Mouse (Mus musculus) brown adipose tissue, adult 24 weeks (tissue): ENCODE data around the gene Mprip. TPM values are rescaled to one million over a fixed set of nuclear protein-coding genes. Genes with fewer than 3 reads are reported as not detected.
"Not testable (repeated sequence)": the region's sequence is repeated elsewhere in the genome, so short reads cannot be mapped to it uniquely, and the experiment has no call there.

Experiments used
- H3K27ac ChIP-seq: fragments of 200-500 bp; replicated peaks from 2 replicates; pipeline ENCODE4 v1.5.1; 2012; ENCODE audit warnings: low read depth, mild to moderate bottlenecking, low read length
- H3K4me1 ChIP-seq: fragments of 200-500 bp; 2 replicates; pipeline ENCODE4 v1.6.1; 2012; ENCODE audit warnings: low read length, mixed read lengths; ENCODE audit not compliant: control insufficient read depth, insufficient read depth, insufficient read length
- H3K4me3 ChIP-seq: fragments of 200-500 bp; 2 replicates; pipeline ENCODE4 v1.5.1; 2012; ENCODE audit warnings: low read depth, mild to moderate bottlenecking, low read length, moderate library complexity; ENCODE audit not compliant: insufficient read depth
- polyA plus RNA-seq: library from polyadenylated mRNA; stranded (reverse); fragments of >200 nt; gene quantifications from 2 replicates; pipeline ENCODE4 v1.2.4, GENCODE M21; 2012; ENCODE audit not compliant: missing spikeins, insufficient read depth, insufficient read length

The Mprip gene
- polyA plus RNA-seq, 1 experiment: 83.7 TPM

GRCm38 (mm10) chr11:59717801-59718291 lies 56.7 kb downstream of the Mprip start:
- H3K4me3 ChIP-seq: no peak overlapping the region
- H3K4me1 ChIP-seq: peaks cover 19% of the 10 kb centered on the region; the same call in 1 of the 2 replicates
- H3K27ac ChIP-seq: no peak overlapping the region

GRCm38 (mm10) chr11:59719185-59719584 lies 58.1 kb downstream of the Mprip start:
- Histone ChIP-seq H3K27ac (no peak overlapping the region), H3K4me1 (peaks cover 16% of the 10 kb centered on the region; the same call in 1 of the 2 replicates), H3K4me3 (no peak overlapping the region)

DNA sequence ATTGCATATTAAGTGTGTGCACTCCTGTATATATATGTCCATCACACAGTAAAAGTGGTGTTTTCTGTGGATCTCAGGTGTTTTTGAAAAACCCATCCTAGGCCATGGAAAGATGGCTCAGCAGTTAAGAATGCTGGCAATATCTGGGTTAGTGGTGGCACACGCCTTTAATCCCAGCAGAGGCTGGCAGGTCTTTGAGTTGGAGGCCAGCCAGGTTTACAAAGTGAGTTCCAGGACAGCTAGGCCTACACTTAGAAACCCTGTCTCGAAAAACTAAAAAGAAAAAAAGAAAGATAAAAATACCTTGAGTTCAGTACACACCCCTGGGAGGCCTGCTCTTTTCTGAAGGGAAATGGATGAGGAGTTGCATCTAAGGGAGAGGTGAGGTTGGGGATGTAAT lies 60.3 kb downstream of the Mprip start:
- no peak overlapping the region for H3K4me3 ChIP-seq
- no peak overlapping the region for H3K27ac ChIP-seq
- H3K4me1 ChIP-seq: peaks cover 10% of the 10 kb centered on the region

- H3K27ac ChIP-seq: no peak overlapping the region
- H3K4me1 ChIP-seq: peaks cover 26% of the 10 kb centered on the region
- H3K4me3 ChIP-seq: no peak overlapping the region
These were observed 66.1 kb downstream of the Mprip start for GRCm38 (mm10) chr11:59727204-59727603.

DNA sequence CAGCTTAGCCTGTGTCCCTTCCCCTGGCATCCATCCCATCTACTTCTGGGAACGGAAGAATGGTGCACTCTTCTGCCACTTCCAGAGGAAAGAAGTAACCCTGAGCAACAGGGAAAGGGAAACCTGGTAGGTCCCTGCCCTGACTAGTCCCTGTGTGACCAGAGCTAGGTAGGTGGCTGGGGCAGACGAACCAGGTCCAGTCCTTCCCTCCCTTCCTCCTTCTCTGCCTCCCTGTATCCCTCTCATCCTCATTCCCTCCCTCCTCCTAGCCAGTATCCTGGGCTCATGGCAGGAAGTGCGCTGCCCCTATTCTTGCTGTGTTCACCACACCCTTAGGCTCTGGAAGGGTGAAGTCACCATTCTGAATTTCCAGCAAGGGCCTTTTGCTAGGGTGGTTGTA lies 70.7 kb downstream of the Mprip start:
- Histone ChIP-seq H3K4me3 (no peak overlapping the region), H3K4me1 (peaks cover 26% of the 10 kb centered on the region), H3K27ac (peak overlapping the region; percentile 46; the same call in 1 of the 2 replicates)

DNA sequence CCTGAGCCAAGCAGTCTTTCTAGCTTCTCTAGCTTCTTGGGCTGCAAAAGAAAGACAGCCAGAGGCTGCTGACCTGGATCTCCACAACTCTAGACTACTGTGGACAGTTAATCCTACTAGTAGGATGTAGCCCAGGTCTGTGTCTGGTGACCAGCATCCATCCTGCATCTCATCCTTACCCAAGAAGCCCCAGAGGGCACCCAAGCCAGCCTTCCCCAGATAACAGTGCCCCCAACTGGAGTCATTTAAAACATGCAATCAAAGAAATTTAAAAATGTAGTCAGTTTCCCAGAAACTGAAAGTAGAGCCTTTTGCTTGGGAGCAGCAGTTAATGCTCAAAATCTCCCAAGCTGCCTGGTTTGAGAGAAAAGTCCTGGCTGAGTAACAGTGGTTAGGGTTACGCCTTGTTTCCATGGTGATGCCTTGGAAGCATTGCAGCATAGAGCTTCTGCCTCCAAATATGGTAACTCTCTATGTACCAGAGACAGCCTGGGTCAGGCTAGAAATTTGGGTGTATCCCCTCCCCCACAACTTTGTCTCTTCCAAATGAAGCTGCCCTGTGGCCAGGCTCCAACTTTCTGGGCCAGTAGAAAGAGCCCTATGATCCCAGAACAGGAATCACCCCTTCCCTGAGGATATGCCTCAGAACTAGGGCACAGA lies 71.4 kb downstream of the Mprip start:
- Histone ChIP-seq H3K4me3 (no peak overlapping the region), H3K4me1 (peaks cover 26% of the 10 kb centered on the region), H3K27ac (peak overlapping the region; percentile 46)

GRCm38 (mm10) chr11:59733600-59733999 lies 72.5 kb downstream of the Mprip start:
- H3K27ac ChIP-seq, H3K4me3 ChIP-seq: not testable (repeated sequence)
- H3K4me1 ChIP-seq: peaks cover 26% of the 10 kb centered on the region

GRCm38 (mm10) chr11:59734335-59734734 lies 73.2 kb downstream of the Mprip start:
- Histone ChIP-seq H3K4me3 (no peak overlapping the region), H3K4me1 (peaks cover 26% of the 10 kb centered on the region), H3K27ac (no peak overlapping the region)

- H3K4me1 ChIP-seq: peaks cover 15% of the 10 kb centered on the region
- H3K27ac ChIP-seq, H3K4me3 ChIP-seq: not testable (repeated sequence)
These were observed 74.8 kb downstream of the Mprip start for GRCm38 (mm10) chr11:59735938-59736337.

DNA sequence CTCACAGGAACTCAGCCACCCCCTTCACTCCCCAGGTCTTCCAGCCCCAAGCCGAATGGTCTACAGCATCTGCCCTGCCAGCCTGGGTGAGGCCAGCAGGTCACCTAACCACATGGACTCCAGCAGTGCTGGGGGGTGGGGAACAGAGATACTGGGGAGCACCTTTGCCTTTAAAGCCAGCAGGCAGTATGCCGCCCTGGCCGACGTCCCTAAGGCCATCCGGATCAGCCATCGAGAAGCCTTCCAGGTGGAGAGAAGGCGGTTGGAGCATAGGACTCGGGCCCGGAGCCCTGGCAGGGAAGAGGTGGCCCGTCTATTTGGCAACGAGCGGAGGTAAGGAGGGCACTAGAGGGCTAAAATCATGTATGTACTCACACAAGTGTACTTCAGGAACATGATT lies 76.1 kb downstream of the Mprip start:
- Histone ChIP-seq H3K4me3 (no peak overlapping the region), H3K27ac (no peak overlapping the region), H3K4me1 (peaks cover 4% of the 10 kb centered on the region; the same call in 1 of the 2 replicates)

DNA sequence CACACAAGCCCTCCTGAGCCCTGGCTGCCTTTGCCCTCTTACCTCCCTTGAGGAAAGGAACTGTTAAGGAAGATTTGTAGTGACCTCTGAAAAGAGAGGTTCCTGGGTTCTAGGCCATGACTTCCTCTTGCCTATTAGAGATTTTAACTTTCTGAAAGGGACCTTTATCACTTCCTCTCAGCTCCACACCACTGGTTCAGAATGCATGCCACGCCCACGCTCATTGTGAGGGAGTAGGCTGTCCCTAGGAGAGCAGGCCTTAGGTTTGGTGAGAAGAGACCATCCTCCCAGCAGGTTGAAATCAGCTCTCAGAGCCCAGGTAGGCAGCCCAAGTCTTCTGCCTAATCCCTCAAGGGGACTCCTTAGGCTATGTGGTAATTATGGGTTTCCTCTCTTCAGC lies 78.9 kb downstream of the Mprip start:
- Histone ChIP-seq H3K4me3 (no peak overlapping the region), H3K4me1 (no peaks in the 10 kb centered on the region), H3K27ac (no peak overlapping the region)

GRCm38 (mm10) chr11:59741915-59742314 lies 80.8 kb downstream of the Mprip start:
- Histone ChIP-seq H3K27ac (no peak overlapping the region), H3K4me3 (no peak overlapping the region), H3K4me1 (no peaks in the 10 kb centered on the region)

- H3K4me3 ChIP-seq: no peak overlapping the region
- no peaks in the 10 kb centered on the region for H3K4me1 ChIP-seq
- no peak overlapping the region for H3K27ac ChIP-seq
These were observed 82.2 kb downstream of the Mprip start for GRCm38 (mm10) chr11:59743307-59743706.

GRCm38 (mm10) chr11:59743712-59744111 lies 82.6 kb downstream of the Mprip start:
- H3K4me1 ChIP-seq: no peaks in the 10 kb centered on the region
- no peak overlapping the region for H3K27ac ChIP-seq
- no peak overlapping the region for H3K4me3 ChIP-seq

DNA sequence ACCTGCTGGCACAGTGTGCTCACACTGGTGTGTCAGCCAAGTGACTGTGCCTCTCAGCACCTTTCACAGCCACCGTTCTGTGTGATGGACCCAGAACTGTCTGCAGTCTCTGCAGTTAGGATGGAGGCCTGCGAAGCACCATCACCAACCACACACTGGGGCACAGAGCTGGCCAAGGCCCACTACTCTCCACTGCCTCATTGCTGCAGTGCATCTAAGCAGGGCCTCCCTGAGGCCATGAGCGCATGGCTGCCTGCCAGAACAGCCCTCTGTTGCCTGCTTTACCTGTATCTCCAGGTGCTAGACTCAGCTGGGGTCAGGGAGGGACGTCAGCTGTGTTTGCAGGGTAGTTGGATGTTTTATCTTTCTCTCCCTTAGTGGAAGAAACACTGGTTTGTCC lies 83.3 kb downstream of the Mprip start:
- no peaks in the 10 kb centered on the region for H3K4me1 ChIP-seq
- no peak overlapping the region for H3K27ac ChIP-seq
- H3K4me3 ChIP-seq: no peak overlapping the region

DNA sequence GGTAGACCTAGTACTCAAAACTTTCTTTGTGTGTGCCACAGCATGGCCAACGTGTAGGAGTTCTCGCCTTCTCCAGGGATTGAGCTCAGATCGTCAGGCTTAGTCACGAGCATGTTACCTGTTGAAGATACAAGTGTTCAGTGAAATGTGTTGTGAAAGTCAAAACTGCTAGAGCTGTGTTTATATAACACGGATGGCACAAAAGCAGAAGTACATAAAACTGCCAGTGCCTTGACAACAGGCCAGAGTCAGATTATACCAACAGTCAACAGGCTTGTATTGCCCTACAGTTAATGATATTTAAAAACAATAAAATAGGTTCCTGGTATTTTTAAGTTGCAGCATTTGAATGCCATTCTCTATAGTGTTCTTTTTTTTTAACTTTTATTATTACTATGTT lies 84.7 kb downstream of the Mprip start:
- Histone ChIP-seq H3K4me1 (peaks cover 2% of the 10 kb centered on the region; the same call in 1 of the 2 replicates), H3K4me3 (no peak overlapping the region), H3K27ac (no peak overlapping the region)
